Mouse (Mus musculus): Measurements from ENCODE around the gene Bnip3.

DNA sequence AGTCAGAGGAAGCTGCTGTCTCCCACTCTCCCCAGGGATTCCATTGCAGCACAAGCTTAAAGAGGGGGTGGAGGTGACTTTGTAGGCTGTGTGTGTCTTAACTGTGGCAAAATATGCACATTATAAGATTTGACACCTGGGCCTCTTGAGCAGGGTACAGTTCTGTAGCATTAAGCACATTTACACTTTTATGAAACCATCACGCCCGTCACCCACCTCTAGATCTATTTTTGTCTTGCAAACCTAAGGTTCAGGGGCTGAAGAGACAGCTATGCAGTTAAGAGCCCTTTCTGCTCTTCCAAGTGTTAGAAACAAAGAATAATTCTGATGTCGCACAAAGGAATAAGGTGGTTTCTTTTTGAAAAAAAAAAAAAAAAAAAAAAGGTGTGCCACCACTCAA, 36.3 kb upstream of the Bnip3 start:
- TF ChIP-seq CTCF (IDR thresholded peaks at IDR 0.05; ENCODE audit: extremely low read depth, insufficient read length, insufficient replicate concordance, low read depth, low read length) (no peak), POLR2A (IDR thresholded peaks at IDR 0.05; ENCODE audit: low read depth, low read length) (no peak)

Measured in small intestine, adult 2 months (tissue).